Mouse (Mus musculus): ENCODE results near the gene Serhl. TPM values are rescaled to one million over a fixed set of nuclear protein-coding genes. Genes with fewer than 3 reads are reported as not detected.

The Serhl gene
- polyA plus RNA-seq, 1 experiment from 2014 or later: 58.9 TPM

DNA sequence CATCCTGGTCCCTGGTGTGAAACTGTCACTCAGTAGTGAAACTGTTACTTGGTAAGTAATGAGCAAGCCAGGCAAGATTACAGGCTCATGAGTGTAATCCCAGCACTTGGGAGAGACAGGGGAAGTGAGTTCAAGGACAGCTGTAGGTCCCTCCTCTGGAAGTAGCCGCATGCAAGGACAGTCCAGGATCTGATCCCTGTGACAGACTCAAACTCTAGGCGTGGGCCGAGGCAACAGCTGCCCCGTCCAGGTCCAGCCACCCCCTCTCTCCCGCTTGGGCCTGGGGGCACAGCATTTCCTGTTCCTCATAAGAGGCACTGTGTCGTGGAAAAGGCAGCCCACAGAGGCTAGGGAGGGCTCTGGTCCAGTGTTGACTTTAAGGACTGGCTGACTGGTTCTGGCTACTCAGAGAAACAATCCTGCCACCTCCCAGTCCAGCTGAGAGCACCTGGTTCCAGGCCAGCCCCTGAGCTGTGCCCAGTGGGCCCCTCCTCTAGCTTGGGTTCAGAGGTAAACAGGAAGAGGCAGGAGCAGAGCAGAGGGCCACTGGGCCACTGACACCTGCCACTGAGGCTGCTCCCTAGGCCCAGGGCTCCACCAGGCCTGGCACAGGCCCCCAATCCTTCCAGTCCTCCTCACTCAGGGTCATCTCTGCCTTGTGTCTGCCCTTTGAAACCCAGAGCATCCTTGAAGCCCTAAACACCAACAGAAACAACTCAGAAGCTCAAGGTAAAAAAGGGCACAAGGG lies 66.5 kb downstream of the Serhl start:
- H3K4me1 ChIP-seq (ENCODE audit: control insufficient read depth, insufficient read depth, low read length): no peaks in the 10 kb centered on the region
- H3K27ac ChIP-seq (ENCODE audit: low read length): no peak overlapping the region
- no peak for ATAC-seq (ENCODE audit: insufficient number of reproducible peaks, insufficient read depth, low FRiP score, low read depth)
- H3K9ac ChIP-seq (replicated peaks; ENCODE audit: low read depth, low read length): no peak overlapping the region
- no peak overlapping the region for H3K4me3 ChIP-seq (ENCODE audit: low read depth, low read length)
- H3K27me3 ChIP-seq (ENCODE audit: control insufficient read depth, insufficient read depth, low read length): no peaks in the 10 kb centered on the region
- peaks cover 27% of the 10 kb centered on the region for H3K36me3 ChIP-seq (ENCODE audit: control insufficient read depth, insufficient read depth, low read length)
- 74% methylated on average over 6 of the region's 6 CpGs for WGBS
- no peak overlapping the region for H3K4me2 ChIP-seq (replicated peaks; ENCODE audit: low read depth, low read length)
- no peaks in the 10 kb centered on the region for H3K9me3 ChIP-seq (ENCODE audit: control insufficient read depth, low read depth, low read length)

DNA sequence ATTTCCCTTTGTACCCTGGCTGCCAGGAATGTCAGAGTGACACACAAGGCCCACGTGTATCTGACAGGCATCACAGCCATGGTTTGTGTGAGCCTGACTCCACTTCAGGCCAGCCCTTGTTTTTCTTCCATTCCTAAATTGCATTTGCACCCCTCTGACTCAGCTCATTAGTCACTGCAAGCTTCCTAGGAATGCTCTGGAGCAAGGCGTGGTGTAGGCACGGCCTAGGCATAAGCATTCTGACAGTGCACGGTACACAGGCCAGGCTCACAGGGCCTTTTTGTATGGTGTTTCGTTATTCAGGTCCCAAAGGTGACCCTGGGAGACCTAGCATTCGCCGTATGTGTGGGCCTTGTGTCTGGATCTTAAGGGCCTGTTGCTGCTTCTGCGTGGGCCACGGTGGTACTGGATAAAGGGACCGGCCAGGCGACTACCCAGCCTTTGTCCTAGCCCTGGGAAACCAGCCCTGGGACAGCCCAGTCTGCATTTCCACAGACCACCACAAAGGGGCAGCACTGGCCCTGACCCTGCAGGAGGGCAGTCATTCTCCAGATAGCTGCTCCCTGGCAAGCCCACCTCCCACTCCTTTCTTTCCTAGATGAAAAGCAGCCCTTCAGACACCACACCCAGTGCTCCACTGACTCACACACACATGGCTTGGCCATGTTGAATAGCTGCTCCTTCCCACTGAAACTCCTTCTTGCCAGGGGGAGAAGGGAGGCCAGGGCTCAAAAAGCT lies 67.8 kb downstream of the Serhl start:
- peak; percentile 20; the same call in 1 of the 2 replicates for ATAC-seq (ENCODE audit: insufficient number of reproducible peaks, insufficient read depth, low FRiP score, low read depth)
- Histone ChIP-seq H3K4me1 (ENCODE audit: control insufficient read depth, insufficient read depth, low read length) (no peaks in the 10 kb centered on the region), H3K9ac (replicated peaks; ENCODE audit: low read depth, low read length) (no peak overlapping the region), H3K4me2 (replicated peaks; ENCODE audit: low read depth, low read length) (no peak overlapping the region), H3K36me3 (ENCODE audit: control insufficient read depth, insufficient read depth, low read length) (peaks cover 33% of the 10 kb centered on the region), H3K9me3 (ENCODE audit: control insufficient read depth, low read depth, low read length) (no peaks in the 10 kb centered on the region), H3K4me3 (ENCODE audit: low read depth, low read length) (no peak overlapping the region), H3K27ac (ENCODE audit: low read length) (no peak overlapping the region; the same call in 1 of the 2 replicates), H3K27me3 (ENCODE audit: control insufficient read depth, insufficient read depth, low read length) (no peaks in the 10 kb centered on the region)
- WGBS: 73% methylated on average over 11 of the region's 11 CpGs

DNA sequence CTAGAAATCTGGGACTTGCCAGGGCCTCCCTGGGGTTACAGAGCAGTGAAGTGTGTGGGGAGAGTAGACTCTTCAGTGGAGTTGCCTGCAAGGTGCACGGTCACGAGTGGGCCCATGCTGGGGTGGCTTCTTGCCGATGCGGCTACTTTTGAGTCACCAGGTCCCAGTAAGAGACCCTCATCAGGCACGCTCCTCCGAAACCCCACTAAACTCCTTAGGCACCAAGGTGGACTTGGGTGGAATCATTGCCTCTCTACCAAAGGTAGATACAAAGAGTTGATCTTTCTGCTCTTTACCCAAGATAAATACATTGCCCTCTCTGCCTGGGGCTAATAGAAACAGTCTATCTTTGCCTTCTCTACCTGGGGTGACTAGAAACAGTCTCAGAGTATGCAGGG lies 68.4 kb downstream of the Serhl start:
- Histone ChIP-seq H3K4me2 (replicated peaks; ENCODE audit: low read depth, low read length) (no peak overlapping the region), H3K9me3 (ENCODE audit: control insufficient read depth, low read depth, low read length) (no peaks in the 10 kb centered on the region), H3K4me3 (ENCODE audit: low read depth, low read length) (no peak overlapping the region), H3K27ac (ENCODE audit: low read length) (no peak overlapping the region; the same call in 1 of the 2 replicates), H3K27me3 (ENCODE audit: control insufficient read depth, insufficient read depth, low read length) (no peaks in the 10 kb centered on the region), H3K36me3 (ENCODE audit: control insufficient read depth, insufficient read depth, low read length) (peaks cover 34% of the 10 kb centered on the region), H3K9ac (replicated peaks; ENCODE audit: low read depth, low read length) (no peak overlapping the region), H3K4me1 (ENCODE audit: control insufficient read depth, insufficient read depth, low read length) (no peaks in the 10 kb centered on the region)
- ATAC-seq (ENCODE audit: insufficient number of reproducible peaks, insufficient read depth, low FRiP score, low read depth): no peak
- WGBS: 97% methylated on average over 6 of the region's 6 CpGs

DNA sequence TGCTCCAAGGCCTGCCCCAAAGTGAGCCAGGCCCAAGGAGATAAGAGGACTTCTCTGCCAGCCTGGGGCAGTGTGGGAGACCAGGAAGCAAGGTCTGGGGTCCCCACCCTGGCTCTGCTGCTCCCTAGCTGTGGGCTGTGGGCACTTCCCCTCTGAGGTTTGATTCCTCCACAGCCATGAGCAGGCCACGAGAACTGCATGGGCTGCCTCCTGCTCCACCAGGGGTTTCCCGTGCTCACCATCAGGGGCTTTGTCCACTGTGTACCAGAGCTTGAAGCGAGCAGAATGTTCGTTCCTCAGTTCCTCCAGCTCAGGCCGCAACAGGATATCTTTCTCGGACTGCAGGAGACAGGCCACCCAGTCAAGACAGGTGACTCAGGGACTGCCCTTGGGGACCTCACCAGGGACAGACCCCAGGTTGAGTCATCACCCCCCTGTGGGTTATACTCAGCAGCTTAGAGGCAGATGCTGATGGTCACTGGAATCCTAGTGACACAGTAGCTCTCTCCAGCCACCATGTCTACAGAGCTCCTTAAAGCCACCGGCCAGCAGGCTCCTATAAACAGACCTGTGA lies 69.4 kb downstream of the Serhl start:
- Histone ChIP-seq H3K36me3 (ENCODE audit: control insufficient read depth, insufficient read depth, low read length) (peaks cover 31% of the 10 kb centered on the region), H3K27ac (ENCODE audit: low read length) (no peak overlapping the region), H3K4me1 (ENCODE audit: control insufficient read depth, insufficient read depth, low read length) (no peaks in the 10 kb centered on the region), H3K9me3 (ENCODE audit: control insufficient read depth, low read depth, low read length) (no peaks in the 10 kb centered on the region), H3K4me3 (ENCODE audit: low read depth, low read length) (no peak overlapping the region), H3K4me2 (replicated peaks; ENCODE audit: low read depth, low read length) (no peak overlapping the region), H3K27me3 (ENCODE audit: control insufficient read depth, insufficient read depth, low read length) (no peaks in the 10 kb centered on the region), H3K9ac (replicated peaks; ENCODE audit: low read depth, low read length) (no peak overlapping the region)
- no peak for ATAC-seq (ENCODE audit: insufficient number of reproducible peaks, insufficient read depth, low FRiP score, low read depth)
- 94% methylated on average over 7 of the region's 7 CpGs for WGBS

DNA sequence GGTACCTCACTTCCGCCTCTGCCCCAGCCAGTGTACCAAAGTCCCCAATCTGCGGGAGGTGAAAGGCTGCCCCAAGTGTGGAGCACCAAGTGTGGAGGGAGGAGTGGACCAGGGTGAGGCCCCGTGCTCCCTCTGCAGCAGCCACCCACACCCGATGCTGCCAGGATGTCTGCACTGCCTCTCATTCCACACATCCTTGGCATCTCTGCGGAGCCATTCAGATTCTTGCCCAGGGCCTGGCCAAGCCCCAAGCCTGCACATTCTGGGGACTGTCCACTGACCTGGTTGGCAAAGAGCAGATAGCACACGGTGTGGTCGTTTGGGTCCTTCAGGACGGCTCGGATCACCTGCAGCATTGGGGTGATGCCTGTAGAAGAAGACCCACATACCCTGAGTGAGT lies 70.5 kb downstream of the Serhl start:
- WGBS: 94% methylated on average over 9 of the region's 9 CpGs
- Histone ChIP-seq H3K27me3 (ENCODE audit: control insufficient read depth, insufficient read depth, low read length) (no peaks in the 10 kb centered on the region), H3K27ac (ENCODE audit: low read length) (no peak overlapping the region), H3K4me3 (ENCODE audit: low read depth, low read length) (no peak overlapping the region), H3K4me1 (ENCODE audit: control insufficient read depth, insufficient read depth, low read length) (no peaks in the 10 kb centered on the region), H3K4me2 (replicated peaks; ENCODE audit: low read depth, low read length) (no peak overlapping the region), H3K9me3 (ENCODE audit: control insufficient read depth, low read depth, low read length) (no peaks in the 10 kb centered on the region), H3K9ac (replicated peaks; ENCODE audit: low read depth, low read length) (no peak overlapping the region), H3K36me3 (ENCODE audit: control insufficient read depth, insufficient read depth, low read length) (peaks cover 31% of the 10 kb centered on the region)
- no peak for ATAC-seq (ENCODE audit: insufficient number of reproducible peaks, insufficient read depth, low FRiP score, low read depth)

DNA sequence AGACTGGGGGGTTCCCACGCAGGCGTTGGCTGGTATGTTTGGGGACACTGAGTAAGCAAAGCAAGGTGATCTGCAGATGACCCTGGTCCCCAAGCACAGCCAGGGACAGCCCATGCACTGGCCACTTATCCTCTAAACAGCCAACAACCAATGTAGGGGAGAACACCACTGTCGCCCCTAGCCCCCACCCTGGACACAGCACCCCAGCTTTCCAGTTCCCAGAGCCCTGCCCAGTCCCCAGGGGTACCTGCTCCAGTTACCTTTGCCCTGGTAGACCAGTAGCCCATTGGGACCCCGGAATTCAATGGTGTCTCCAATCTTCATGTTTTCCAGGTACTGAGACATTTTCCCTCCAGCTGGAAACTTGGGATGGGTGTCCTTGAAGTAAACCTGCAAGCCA lies 71.3 kb downstream of the Serhl start:
- no peak for ATAC-seq (ENCODE audit: insufficient number of reproducible peaks, insufficient read depth, low FRiP score, low read depth)
- no peak overlapping the region for H3K4me3 ChIP-seq (ENCODE audit: low read depth, low read length)
- H3K4me1 ChIP-seq (ENCODE audit: control insufficient read depth, insufficient read depth, low read length): no peaks in the 10 kb centered on the region
- H3K9ac ChIP-seq (replicated peaks; ENCODE audit: low read depth, low read length): no peak overlapping the region
- H3K27me3 ChIP-seq (ENCODE audit: control insufficient read depth, insufficient read depth, low read length): no peaks in the 10 kb centered on the region
- peaks cover 31% of the 10 kb centered on the region for H3K36me3 ChIP-seq (ENCODE audit: control insufficient read depth, insufficient read depth, low read length)
- 91% methylated on average over 4 of the region's 4 CpGs for WGBS
- H3K9me3 ChIP-seq (ENCODE audit: control insufficient read depth, low read depth, low read length): no peaks in the 10 kb centered on the region
- H3K4me2 ChIP-seq (replicated peaks; ENCODE audit: low read depth, low read length): no peak overlapping the region
- no peak overlapping the region for H3K27ac ChIP-seq (ENCODE audit: low read length)

DNA sequence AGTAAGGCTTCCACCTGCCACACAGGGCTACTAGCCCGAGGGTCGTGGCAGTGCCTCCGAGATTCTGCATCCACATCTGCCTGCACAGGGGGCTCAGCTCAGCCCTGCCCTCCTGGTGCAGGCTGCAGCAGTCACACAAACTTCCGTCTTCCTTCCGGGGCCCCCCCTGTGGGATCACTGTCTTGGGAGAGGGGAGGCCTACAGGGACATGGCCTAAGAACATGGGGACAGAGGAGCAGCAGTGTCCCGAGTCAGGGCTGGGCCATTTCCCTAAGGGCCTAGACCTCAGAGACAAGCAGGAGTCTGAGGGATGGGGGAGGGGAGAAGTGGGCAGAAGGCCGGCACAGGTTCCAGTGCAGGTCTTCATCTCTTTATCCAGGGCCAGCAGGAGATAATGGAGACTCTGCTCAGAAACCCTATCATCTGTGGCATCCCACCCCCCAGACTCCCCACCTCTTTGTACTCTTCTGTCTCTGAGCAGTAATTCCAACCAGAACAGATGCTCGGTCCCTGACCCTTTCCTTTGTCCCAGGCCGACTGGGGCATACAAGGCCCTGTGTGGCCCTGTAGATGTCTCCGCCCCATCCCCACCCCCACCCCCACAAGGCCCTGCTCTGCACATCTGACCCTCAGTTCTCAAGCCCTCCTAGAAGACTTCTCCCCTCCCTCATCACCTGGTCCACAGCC lies 71.9 kb downstream of the Serhl start:
- Histone ChIP-seq H3K36me3 (ENCODE audit: control insufficient read depth, insufficient read depth, low read length) (peaks cover 31% of the 10 kb centered on the region), H3K4me3 (ENCODE audit: low read depth, low read length) (no peak overlapping the region), H3K4me1 (ENCODE audit: control insufficient read depth, insufficient read depth, low read length) (no peaks in the 10 kb centered on the region), H3K9me3 (ENCODE audit: control insufficient read depth, low read depth, low read length) (no peaks in the 10 kb centered on the region), H3K4me2 (replicated peaks; ENCODE audit: low read depth, low read length) (no peak overlapping the region), H3K27ac (ENCODE audit: low read length) (no peak overlapping the region), H3K27me3 (ENCODE audit: control insufficient read depth, insufficient read depth, low read length) (no peaks in the 10 kb centered on the region), H3K9ac (replicated peaks; ENCODE audit: low read depth, low read length) (no peak overlapping the region)
- no peak for ATAC-seq (ENCODE audit: insufficient number of reproducible peaks, insufficient read depth, low FRiP score, low read depth)
- WGBS: 70% methylated on average over 10 of the region's 10 CpGs

DNA sequence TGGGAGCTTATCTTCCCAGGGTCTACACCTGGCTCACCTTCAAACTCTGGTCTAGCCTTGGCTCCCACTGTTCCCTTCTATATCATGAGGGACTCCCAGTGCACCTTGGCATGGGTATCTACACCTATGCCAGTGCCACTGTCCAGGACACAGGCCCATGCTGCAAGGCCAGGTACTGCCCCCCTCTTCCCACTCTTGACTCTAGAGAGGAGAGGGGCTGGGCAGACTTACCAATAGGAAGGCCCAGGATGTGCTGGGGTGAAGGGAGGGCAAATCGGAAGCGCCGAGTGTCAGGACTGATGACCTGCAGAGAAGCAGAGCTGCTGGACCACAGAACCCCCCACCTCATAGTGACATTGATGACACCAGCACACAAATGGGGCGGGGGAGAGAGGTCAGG lies 72.7 kb downstream of the Serhl start:
- Histone ChIP-seq H3K4me1 (ENCODE audit: control insufficient read depth, insufficient read depth, low read length) (0 out of 2 replicates have a peak, but pooled peaks cover 5% of the 10 kb centered on the region), H3K36me3 (ENCODE audit: control insufficient read depth, insufficient read depth, low read length) (peaks cover 31% of the 10 kb centered on the region), H3K4me2 (replicated peaks; ENCODE audit: low read depth, low read length) (no peak overlapping the region), H3K9ac (replicated peaks; ENCODE audit: low read depth, low read length) (no peak overlapping the region), H3K27me3 (ENCODE audit: control insufficient read depth, insufficient read depth, low read length) (no peaks in the 10 kb centered on the region), H3K9me3 (ENCODE audit: control insufficient read depth, low read depth, low read length) (no peaks in the 10 kb centered on the region), H3K4me3 (ENCODE audit: low read depth, low read length) (no peak overlapping the region), H3K27ac (ENCODE audit: low read length) (no peak overlapping the region)
- 93% methylated on average over 4 of the region's 4 CpGs for WGBS
- no peak for ATAC-seq (ENCODE audit: insufficient number of reproducible peaks, insufficient read depth, low FRiP score, low read depth)

Data from stomach, embryonic 14.5 days (tissue).